Mouse (Mus musculus): ENCODE measurements at regions not wholly inside any gene's neighbourhood (a gene's known extent, or its start where the extent isn't known, plus 50 kb on each side); places are given as distances from the start of the nearest gene placed in this dataset.

GRCm38 (mm10) chr2:123320448-123321097 lies 555.5 kb downstream of the Sqor start:
- DNase-seq (ENCODE audit: extremely low read depth), result no peak
- in situ Hi-C loops (cut with MboI; ENCODE audit: low pct_ligation_motif_present, low pct_unique_long_range_greater_than_20kb, low sequenced_read_pairs) (loop anchor here (25.0 kb wide), 1 partner anchor 1892 kb away; no protein-coding TSS in a partner anchor), dilution Hi-C loops (cut with MboI; ENCODE audit: extremely low pct_ligation_motif_present, extremely low pct_unique_long_range_greater_than_20kb, low sequenced_read_pairs) (no loop called here)
- H3K4me1 ChIP-seq (ENCODE audit: control insufficient read depth in 1 of 2, insufficient read depth in 2 of 2), result no peaks in the 10 kb centered on the region
- H3K27me3 ChIP-seq (replicated peaks), result no peaks in the 10 kb centered on the region
- H3K9me3 ChIP-seq (replicated peaks; ENCODE audit: low read length), result peaks cover 3% of the 10 kb centered on the region
- no peak overlapping the region for H3K4me2 ChIP-seq (ENCODE audit: insufficient read depth, low read depth, poor library complexity, severe bottlenecking)
- no peak overlapping the region for H3K9ac ChIP-seq (ENCODE audit: insufficient read depth, low read depth)
- H3K79me2 ChIP-seq (replicated peaks; ENCODE audit: control insufficient read depth, extremely low read depth, insufficient read depth, poor library complexity, severe bottlenecking), result no peaks in the 10 kb centered on the region
- no peak overlapping the region for H3K27ac ChIP-seq (ENCODE audit: insufficient read depth, low read depth)
- H3K36me3 ChIP-seq (replicated peaks in 1 of 2; ENCODE audit: control insufficient read depth in 1 of 2, insufficient read depth in 1 of 2, low read length in 1 of 2), result no peaks in the 10 kb centered on the region
- TF ChIP-seq NRF1 (IDR thresholded peaks at IDR 0.05; ENCODE audit: low read depth, low read length) (no peak), ZKSCAN1 (IDR thresholded peaks at IDR 0.05; ENCODE audit: borderline replicate concordance, low read depth, low read length) (no peak), ZC3H11A (IDR thresholded peaks at IDR 0.05; ENCODE audit: low read depth, low read length) (no peak), MAZ (IDR thresholded peaks at IDR 0.05; ENCODE audit: low read depth, low read length) (no peak), SMC3 (IDR thresholded peaks at IDR 0.05; ENCODE audit: low read depth, low read length) (no peak), ZNF384 (IDR thresholded peaks at IDR 0.05; ENCODE audit: low read depth, low read length) (no peak), POLR2A (IDR thresholded peaks at IDR 0.05; ENCODE audit: low read depth, low read length) (no peak), ETS1 (conservative IDR thresholded peaks at IDR 0.05; ENCODE audit: low read depth, low read length) (no peak), EP300 (IDR thresholded peaks at IDR 0.05; ENCODE audit: low read length) (no peak), UBTF (IDR thresholded peaks at IDR 0.05; ENCODE audit: low read depth, low read length) (no peak), ELF1 (IDR thresholded peaks at IDR 0.05; ENCODE audit: low read depth, low read length) (no peak), JUN (IDR thresholded peaks at IDR 0.05; ENCODE audit: insufficient read depth, low read depth, low read length) (no peak), RAD21 (IDR thresholded peaks at IDR 0.05; ENCODE audit: low read depth, low read length) (no peak), GABPA (IDR thresholded peaks at IDR 0.05; ENCODE audit: insufficient replicate concordance, low read depth, low read length) (no peak), NELFE (IDR thresholded peaks at IDR 0.05; ENCODE audit: low read depth, low read length) (no peak), ZMIZ1 (IDR thresholded peaks at IDR 0.05; ENCODE audit: low read depth, low read length) (no peak), JUND (conservative IDR thresholded peaks at IDR 0.05; ENCODE audit: low read depth, low read length) (no peak), PAX5 (IDR thresholded peaks at IDR 0.05; ENCODE audit: low read length) (no peak), CHD1 (IDR thresholded peaks at IDR 0.05; ENCODE audit: low read depth, low read length) (no peak), MAX (IDR thresholded peaks at IDR 0.05; ENCODE audit: low read length) (no peak)
- no peak overlapping the region for H3K4me3 ChIP-seq (replicated peaks in 1 of 3; ENCODE audit: low read depth in 2 of 3, low read length in 2 of 3, poor library complexity in 1 of 3)

DNA sequence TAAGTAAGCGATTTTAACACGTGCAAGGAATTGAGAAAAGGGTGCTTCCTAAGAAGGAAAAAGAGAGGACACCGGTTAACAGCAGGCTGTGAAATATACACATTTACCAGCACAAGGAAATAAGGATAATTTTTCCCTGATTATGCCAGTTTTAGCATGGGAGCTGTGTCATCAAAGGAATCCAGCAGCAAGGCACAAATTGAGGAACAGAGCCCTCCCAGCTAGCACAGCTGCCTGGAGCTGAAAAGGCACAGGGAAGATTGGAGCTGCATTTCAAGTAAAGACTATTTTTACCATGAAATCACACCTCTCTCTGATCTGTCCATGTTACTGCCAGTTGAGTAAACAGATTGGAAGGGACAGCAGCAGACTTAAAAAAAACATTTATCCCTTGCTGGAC lies 558.7 kb downstream of the Sqor start:
- dilution Hi-C loops (cut with MboI; ENCODE audit: extremely low pct_ligation_motif_present, extremely low pct_unique_long_range_greater_than_20kb, low sequenced_read_pairs), result no loop called here
- Histone ChIP-seq H3K9me3 (replicated peaks; ENCODE audit: low read length) (peaks cover 3% of the 10 kb centered on the region), H3K9ac (ENCODE audit: insufficient read depth, low read depth) (no peak overlapping the region), H3K4me3 (replicated peaks in 1 of 3; ENCODE audit: low read depth in 2 of 3, low read length in 2 of 3, poor library complexity in 1 of 3) (no peak overlapping the region), H3K36me3 (replicated peaks in 1 of 2; ENCODE audit: control insufficient read depth in 1 of 2, insufficient read depth in 1 of 2, low read length in 1 of 2) (no peaks in the 10 kb centered on the region), H3K4me2 (ENCODE audit: insufficient read depth, low read depth, poor library complexity, severe bottlenecking) (no peak overlapping the region), H3K27me3 (replicated peaks) (no peaks in the 10 kb centered on the region), H3K27ac (ENCODE audit: insufficient read depth, low read depth) (no peak overlapping the region), H3K4me1 (ENCODE audit: control insufficient read depth in 1 of 2, insufficient read depth in 2 of 2) (no peaks in the 10 kb centered on the region), H3K79me2 (replicated peaks; ENCODE audit: control insufficient read depth, extremely low read depth, insufficient read depth, poor library complexity, severe bottlenecking) (no peaks in the 10 kb centered on the region)
- no peak for DNase-seq (ENCODE audit: extremely low read depth)
- in situ Hi-C loops (cut with MboI; ENCODE audit: low pct_ligation_motif_present, low pct_unique_long_range_greater_than_20kb, low sequenced_read_pairs), result loop anchor here (25.0 kb wide), 1 partner anchor 1889 kb away; no protein-coding TSS in a partner anchor
- TF ChIP-seq ELF1 (IDR thresholded peaks at IDR 0.05; ENCODE audit: low read depth, low read length) (no peak), JUN (IDR thresholded peaks at IDR 0.05; ENCODE audit: insufficient read depth, low read depth, low read length) (no peak)
